Mouse (Mus musculus) heart, embryonic 10.5 days (tissue): ENCODE measurements around the gene Baz2a. TPM values are rescaled to one million over a fixed set of nuclear protein-coding genes. Genes with fewer than 3 reads are reported as not detected.
"Not testable (repeated sequence)": the region's sequence is repeated elsewhere in the genome, so short reads cannot be mapped to it uniquely, and the experiment has no call there.

Source experiments
- DNase-seq: peaks from one replicate; pipeline ENCODE4 v3.0.0-alpha.2; 2017; ENCODE audit warnings: low spot score
- H3K27ac ChIP-seq: fragments of 300-500 bp; sonication (generic); 2 replicates; pipeline ENCODE4 v1.5.1; 2016; ENCODE audit warnings: mild to moderate bottlenecking
- H3K27me3 ChIP-seq: fragments of 300-500 bp; sonication (generic); 2 replicates; pipeline ENCODE4 v1.6.1; 2016; ENCODE audit warnings: mild to moderate bottlenecking; ENCODE audit not compliant: poor library complexity, insufficient read depth, severe bottlenecking
- H3K36me3 ChIP-seq: fragments of 300-500 bp; sonication (generic); 2 replicates; pipeline ENCODE4 v1.6.1; 2016; ENCODE audit warnings: mild to moderate bottlenecking, moderate library complexity
- H3K4me1 ChIP-seq: fragments of 300-500 bp; sonication (generic); 2 replicates; pipeline ENCODE4 v1.6.1; 2016; ENCODE audit warnings: mild to moderate bottlenecking
- H3K4me3 ChIP-seq: fragments of 300-500 bp; sonication (generic); 2 replicates; pipeline ENCODE4 v1.5.1; 2016; ENCODE audit warnings: mild to moderate bottlenecking, moderate library complexity
- H3K9me3 ChIP-seq: fragments of 300-500 bp; sonication (generic); 2 replicates; pipeline ENCODE4 v1.6.1; 2016; ENCODE audit warnings: mild to moderate bottlenecking, moderate library complexity
- WGBS: fragments of 180-500 bp; shearing (Covaris S2); methylation state at CpG from one replicate; pipeline ENCODE4 v1.1.7; 2016; 5-methylcytosine and 5-hydroxymethylcytosine counted together
- polyA plus RNA-seq: library from polyadenylated mRNA; unstranded; fragments of >200 nt; fragmentation: Nextera tagmentation; extraction: Ambion mirVana; gene quantifications from 2 replicates; pipeline ENCODE4 v1.2.1, GENCODE M21; 2016

Gene Baz2a
- polyA plus RNA-seq, 1 experiment from 2014 or later, result 10.1 TPM

DNA sequence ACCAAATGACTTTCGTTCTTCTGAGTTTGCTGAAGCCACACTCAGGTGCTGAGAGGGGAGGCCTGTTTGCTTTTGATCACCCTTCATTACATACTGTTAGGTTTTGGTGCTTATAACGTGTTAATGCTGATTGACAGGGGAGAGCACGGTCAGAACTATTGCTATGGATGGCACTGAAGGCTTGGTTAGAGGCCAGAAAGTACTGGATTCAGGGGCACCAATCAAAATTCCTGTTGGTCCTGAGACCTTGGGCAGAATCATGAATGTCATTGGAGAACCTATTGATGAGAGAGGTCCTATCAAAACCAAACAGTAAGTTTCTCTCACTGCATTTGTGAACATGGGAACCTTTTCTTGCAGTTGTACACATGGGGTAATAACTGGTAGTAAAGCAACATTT lies 7.2 kb upstream of the Baz2a start:
- Histone ChIP-seq H3K27me3 (no peaks in the 10 kb centered on the region), H3K27ac (peak overlapping the region; percentile 100), H3K36me3 (peaks cover 54% of the 10 kb centered on the region), H3K4me3 (peak overlapping the region; percentile 98), H3K4me1 (peaks cover 14% of the 10 kb centered on the region; the same call in 1 of the 2 replicates), H3K9me3 (no peaks in the 10 kb centered on the region)
- under 1% methylated on average over 3 of the region's 3 CpGs for WGBS
- no peak for DNase-seq

DNA sequence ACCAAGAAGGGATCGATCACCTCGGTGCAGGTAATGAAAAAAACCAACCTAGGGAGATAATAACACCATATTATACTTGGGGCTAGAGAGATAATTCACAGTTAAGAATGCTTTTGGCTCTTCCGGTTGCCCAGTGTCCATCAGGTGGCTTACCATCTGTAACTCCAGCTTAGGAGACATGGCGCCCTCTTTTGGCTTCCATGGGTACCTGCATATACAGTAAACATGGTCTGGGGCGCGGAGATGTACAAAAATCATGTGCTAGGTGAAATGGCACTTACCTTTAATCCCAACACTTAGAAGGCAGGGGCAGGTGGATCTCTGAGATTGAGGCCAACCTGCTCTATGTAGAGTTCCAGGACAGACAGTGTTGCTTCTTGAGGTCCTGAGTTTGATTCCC lies 5.0 kb upstream of the Baz2a start:
- peaks cover 27% of the 10 kb centered on the region for H3K4me1 ChIP-seq
- H3K9me3 ChIP-seq, result no peaks in the 10 kb centered on the region
- DNase-seq, result no peak
- H3K27ac ChIP-seq, result no peak overlapping the region
- no peaks in the 10 kb centered on the region for H3K27me3 ChIP-seq
- WGBS, result 79% methylated on average over 6 of the region's 6 CpGs
- peaks cover 66% of the 10 kb centered on the region for H3K36me3 ChIP-seq
- no peak overlapping the region for H3K4me3 ChIP-seq

DNA sequence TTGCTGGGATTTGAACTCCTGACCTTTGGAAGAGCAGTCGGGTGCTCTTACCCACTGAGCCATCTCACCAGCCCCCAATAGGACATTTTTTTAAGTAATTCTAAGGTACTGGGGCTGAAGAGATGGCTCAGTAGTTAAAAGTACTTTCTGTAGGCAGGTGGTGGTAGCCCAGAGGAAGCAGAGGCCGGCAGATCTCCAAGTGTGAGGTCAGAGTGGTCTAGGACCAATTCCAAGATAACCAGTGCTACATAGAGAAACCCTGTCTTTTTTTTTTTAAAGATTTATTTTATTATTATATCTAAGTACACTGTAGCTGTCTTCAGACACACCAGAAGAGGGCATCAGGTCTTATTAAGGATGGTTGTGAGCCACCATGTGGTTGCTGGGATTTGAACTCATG lies 4.2 kb upstream of the Baz2a start:
- WGBS, result 85% methylated on average over 2 of the region's 2 CpGs
- DNase-seq, H3K27me3 ChIP-seq, H3K4me3 ChIP-seq, H3K9me3 ChIP-seq, H3K27ac ChIP-seq: not testable (repeated sequence)
- peaks cover 66% of the 10 kb centered on the region for H3K36me3 ChIP-seq
- peaks cover 31% of the 10 kb centered on the region for H3K4me1 ChIP-seq

DNA sequence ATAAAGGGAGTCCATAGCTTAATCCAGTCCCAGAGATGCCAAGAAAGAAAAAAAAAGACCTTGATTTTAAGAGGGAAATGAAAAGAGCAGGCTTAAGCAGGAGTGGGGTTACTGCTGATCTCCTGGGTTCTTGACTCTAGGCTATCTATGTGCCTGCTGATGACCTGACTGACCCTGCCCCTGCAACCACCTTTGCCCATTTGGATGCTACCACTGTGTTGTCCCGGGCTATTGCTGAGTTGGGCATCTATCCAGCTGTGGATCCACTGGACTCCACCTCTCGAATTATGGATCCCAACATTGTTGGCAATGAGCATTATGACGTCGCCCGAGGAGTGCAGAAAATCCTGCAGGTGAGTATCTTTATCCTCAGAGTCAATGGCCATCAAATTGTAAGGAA lies 3.2 kb upstream of the Baz2a start:
- no peak overlapping the region for H3K4me3 ChIP-seq
- H3K27ac ChIP-seq, result no peak overlapping the region
- no peak for DNase-seq
- peaks cover 66% of the 10 kb centered on the region for H3K36me3 ChIP-seq
- no peaks in the 10 kb centered on the region for H3K27me3 ChIP-seq
- H3K9me3 ChIP-seq, result no peaks in the 10 kb centered on the region
- peaks cover 40% of the 10 kb centered on the region for H3K4me1 ChIP-seq
- WGBS, result 92% methylated on average over 5 of the region's 5 CpGs

DNA sequence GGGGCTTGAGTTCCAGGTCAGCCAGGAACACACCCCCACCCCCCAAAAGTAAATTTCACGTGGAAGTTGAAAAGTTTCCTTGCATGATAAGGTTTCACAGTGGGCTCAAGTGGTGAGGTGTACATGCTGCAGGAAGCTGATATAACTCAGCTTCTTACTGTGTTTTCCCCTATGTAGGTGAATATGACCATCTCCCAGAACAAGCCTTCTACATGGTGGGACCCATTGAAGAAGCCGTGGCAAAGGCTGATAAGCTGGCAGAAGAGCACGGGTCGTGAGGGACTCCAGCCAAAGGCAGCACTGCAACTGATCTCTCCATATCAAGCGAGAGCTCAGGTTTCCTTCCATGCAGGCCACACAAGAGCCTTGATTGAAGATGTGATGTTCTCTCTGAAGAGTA lies 1.5 kb upstream of the Baz2a start:
- no peak overlapping the region for H3K4me3 ChIP-seq
- H3K9me3 ChIP-seq, result no peaks in the 10 kb centered on the region
- H3K4me1 ChIP-seq, result peaks cover 55% of the 10 kb centered on the region
- no peak for DNase-seq
- peaks cover 54% of the 10 kb centered on the region for H3K36me3 ChIP-seq
- 35% methylated on average over 5 of the region's 5 CpGs for WGBS
- no peaks in the 10 kb centered on the region for H3K27me3 ChIP-seq
- no peak overlapping the region for H3K27ac ChIP-seq

DNA sequence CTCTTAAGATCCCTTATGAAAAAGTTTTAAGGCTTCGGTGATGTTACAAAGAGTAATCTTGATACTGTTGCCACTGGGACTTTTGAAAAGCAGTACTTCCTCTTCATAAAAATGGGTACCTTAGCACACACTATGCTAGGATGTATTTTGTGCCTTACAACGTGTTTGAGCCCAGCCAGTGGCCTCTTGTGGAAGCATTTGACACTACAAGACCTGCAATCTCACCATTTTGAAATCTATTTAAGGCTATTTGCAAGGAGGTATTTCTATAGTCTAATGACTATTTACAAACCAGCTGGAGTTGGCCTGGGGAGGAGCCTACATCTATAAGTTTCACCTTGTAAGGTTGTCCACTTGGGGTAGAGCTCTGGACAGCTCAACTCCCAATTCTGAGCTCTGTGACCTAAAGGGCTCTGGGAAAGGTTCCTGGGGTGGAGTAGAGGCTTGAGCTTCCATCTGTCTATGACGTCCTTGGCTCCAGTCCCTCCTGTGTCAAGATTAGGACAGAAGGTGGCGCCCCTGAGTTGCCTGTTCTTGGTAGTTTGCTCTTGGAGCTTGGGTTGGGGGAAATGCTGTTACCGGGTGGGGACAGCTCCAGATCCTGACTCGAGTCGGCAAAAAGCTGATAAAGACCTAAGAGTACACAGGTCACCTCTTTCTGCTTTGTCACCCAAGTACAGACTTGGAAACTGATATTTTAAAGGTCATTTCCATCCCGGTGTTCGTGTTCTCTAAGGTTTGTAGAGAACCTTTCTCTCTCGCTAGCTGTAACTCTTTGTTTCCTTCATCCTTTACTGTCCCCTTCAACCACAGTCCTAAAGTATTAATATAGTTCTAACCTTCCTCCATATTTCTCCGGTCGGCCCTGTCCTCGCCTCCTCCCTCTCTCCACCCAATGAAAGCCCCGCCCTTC lies 470 bp upstream of the Baz2a start:
- Histone ChIP-seq H3K27me3 (no peaks in the 10 kb centered on the region), H3K9me3 (no peaks in the 10 kb centered on the region), H3K27ac (peak overlapping the region; percentile 97), H3K36me3 (peaks cover 44% of the 10 kb centered on the region), H3K4me1 (peaks cover 54% of the 10 kb centered on the region), H3K4me3 (peak overlapping the region; percentile 91)
- 7% methylated on average over 14 of the region's 14 CpGs for WGBS
- peak; percentile 96 for DNase-seq

DNA sequence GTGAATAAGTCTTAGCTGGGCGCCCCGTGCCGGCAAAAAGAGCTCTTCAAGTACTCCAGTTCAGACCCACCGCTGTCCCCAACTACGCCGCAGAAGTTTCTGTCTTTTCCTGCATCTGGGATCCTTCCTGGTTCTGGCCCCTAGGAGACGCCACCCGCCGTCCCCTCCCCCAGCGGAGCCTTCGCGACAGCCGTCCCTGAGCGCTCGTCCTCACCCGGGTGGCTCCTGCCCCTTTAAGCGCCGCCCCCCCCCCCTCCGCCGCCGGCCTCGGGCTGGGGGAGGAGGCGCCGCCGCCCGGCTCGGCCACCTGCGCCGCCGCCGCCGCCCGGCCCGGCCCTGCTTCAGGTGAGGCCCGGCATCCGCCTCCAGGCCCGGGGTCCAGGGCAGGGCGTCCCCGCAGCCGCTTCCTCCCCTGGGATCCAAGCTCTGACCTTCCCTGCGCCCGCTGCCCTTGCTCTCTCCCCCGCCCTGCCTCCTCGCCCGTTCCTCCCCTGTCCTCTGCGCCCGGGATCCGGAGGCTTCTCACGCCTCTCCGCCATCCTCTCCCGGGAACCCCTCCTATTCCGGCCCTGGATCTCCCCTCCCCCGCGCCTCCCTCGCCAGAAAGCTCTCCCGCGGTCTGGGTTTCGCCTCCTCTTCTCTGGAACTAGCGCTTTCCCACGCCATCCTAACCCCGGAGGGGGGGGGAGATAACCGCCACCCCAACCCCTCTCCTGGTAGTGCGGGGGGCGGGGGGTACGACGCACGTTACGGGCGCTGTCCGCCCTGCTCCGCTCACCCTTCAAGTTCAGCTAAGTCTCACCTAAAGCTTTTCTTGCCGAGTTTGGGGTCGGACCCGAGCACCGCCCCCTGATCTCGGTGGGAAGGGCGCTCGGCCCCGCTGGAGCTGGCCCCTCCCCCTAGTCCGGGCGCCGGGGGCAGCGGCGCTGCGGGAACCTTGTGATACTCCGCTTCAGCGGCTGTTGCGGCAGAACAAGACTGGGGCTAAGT lies 1.4 kb downstream of the Baz2a start:
- WGBS, result under 1% methylated on average over 79 of the region's 88 CpGs
- no peaks in the 10 kb centered on the region for H3K27me3 ChIP-seq
- H3K4me1 ChIP-seq, result peaks cover 64% of the 10 kb centered on the region
- peak; percentile 93 for DNase-seq
- H3K36me3 ChIP-seq, result peaks cover 26% of the 10 kb centered on the region
- peak overlapping the region; percentile 91 for H3K4me3 ChIP-seq
- no peaks in the 10 kb centered on the region for H3K9me3 ChIP-seq
- peak overlapping the region; percentile 97 for H3K27ac ChIP-seq

DNA sequence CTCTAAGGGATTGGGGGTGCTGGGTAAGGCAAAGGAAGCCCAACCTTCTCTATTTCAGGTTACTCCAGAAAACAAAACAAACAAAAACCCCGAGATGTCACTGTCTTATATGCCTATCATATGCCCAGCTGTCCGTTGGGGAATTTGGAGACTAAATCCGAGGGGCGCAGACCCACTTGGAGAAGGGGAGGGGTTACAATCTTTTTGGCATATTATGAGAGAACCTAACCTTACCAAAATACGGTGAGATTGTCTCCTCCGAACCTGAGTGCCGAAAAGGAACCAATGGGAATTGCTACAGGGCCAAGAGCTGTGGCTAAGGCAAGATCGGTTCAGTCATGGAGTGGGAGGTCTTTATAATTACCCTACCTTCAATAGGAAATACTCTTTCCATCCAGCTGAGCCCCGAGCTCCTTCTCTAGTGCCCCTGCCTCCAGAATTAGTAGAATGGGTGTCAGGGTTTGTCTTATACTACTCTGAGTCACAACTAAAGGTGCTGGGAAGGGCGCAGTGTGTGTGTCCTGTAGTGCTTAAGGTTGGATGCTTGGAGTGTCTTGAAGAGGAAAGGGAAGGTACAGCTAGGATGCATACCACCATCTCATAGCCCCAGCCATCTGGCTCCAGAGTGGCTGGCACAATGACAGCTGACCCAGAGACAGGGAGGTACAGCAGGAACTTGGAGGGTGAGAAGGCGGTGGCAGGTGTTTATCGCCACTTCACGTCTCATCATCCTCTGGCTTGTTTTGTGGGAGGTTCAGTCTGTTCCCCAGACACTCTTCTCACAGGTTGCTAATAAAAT lies 2.3 kb downstream of the Baz2a start:
- H3K4me3 ChIP-seq, result peak overlapping the region; percentile 91
- H3K27me3 ChIP-seq, result no peaks in the 10 kb centered on the region
- H3K36me3 ChIP-seq, result peaks cover 19% of the 10 kb centered on the region
- H3K9me3 ChIP-seq, result no peaks in the 10 kb centered on the region
- 30% methylated on average over 13 of the region's 13 CpGs for WGBS
- DNase-seq, result no peak
- peak overlapping the region; percentile 97 for H3K27ac ChIP-seq
- peaks cover 73% of the 10 kb centered on the region for H3K4me1 ChIP-seq

DNA sequence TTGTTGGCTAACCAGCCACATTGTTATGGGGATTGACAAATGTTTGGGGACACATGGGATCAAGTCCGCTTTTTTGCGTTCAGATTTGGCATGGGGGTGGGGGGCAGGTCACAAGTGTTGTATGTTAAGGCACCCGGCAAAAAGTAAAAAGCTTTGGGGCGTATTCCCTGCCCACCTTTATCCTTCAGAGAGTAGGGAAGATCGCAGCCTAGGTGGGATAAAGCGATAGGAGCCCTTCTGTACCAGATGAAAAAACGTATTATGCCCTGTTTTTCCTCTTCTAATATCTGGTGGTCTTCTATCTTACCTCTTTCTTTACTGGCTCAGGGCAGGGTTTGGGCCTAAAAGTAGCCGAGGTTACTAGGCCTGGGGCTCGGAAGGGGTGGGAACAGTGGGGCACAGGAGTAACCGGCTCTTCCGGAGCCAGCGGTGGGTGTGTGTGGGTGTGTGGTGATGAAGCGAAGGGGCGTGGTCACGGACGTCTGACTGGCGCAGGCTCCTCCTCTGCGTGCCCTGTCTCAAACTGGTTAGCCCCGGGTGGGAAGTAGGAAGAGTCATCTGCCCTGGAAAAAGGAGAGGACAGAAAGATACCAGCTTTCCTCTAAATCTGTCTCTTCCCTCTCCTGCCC lies 3.1 kb downstream of the Baz2a start:
- WGBS, result 9% methylated on average over 19 of the region's 19 CpGs
- peak; percentile 97 for DNase-seq
- Histone ChIP-seq H3K4me1 (peaks cover 72% of the 10 kb centered on the region), H3K9me3 (no peaks in the 10 kb centered on the region), H3K27ac (peak overlapping the region; percentile 97), H3K36me3 (peaks cover 14% of the 10 kb centered on the region), H3K27me3 (no peaks in the 10 kb centered on the region), H3K4me3 (peak overlapping the region; percentile 91)

DNA sequence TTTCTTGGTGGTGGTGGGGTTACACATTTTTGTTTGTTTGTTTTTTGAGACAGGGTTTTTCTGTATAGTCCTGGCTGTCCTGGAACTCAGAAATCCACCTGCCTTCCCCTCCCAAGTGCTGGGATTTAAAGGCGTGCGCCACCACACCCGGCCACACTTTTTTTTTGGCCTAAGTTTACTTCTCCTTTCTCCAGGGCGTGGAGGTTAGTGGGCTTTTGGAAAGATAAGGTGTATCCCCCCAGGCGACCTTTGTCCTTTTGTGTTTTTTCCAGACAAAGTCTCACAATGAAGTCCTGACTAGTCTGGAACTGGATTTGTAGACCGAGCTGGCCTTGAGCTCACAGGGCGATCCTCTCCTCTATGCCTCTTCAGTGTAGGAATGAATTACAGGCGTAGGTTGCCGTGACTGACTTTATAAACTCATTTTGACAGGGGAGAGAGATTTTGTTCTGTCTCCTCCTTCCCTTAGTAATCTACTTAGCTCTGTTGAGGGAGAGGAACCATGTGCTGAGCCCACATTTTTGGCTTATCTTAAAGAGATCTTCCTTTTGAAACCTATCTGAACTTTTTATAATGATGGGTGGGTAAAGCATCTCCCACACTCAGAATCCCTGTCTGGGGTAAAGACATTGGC lies 3.7 kb downstream of the Baz2a start:
- Histone ChIP-seq H3K4me3 (peak overlapping the region; percentile 91), H3K4me1 (peaks cover 66% of the 10 kb centered on the region), H3K9me3 (no peaks in the 10 kb centered on the region), H3K27me3 (no peaks in the 10 kb centered on the region), H3K27ac (peak overlapping the region; percentile 97), H3K36me3 (peaks cover 8% of the 10 kb centered on the region)
- DNase-seq, result no peak
- 31% methylated on average over 9 of the region's 9 CpGs for WGBS

DNA sequence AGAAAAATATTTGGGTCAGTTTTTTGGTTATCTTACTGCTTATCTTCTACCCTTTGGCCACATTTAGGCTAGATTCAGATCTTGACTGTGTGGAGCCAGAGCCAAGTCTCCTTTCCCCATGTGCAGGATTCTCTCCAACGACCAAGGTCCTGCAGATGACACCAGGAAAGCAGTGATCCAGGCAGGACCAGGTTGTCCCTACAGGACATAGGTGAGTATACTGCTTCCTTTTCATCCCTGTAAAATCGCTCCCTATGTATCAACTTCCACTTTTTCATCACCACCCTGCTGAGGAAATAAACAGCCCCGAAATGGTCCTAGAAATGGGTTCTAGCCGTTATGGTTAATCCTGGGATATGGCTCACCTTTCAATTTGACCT lies 4.9 kb downstream of the Baz2a start:
- H3K27ac ChIP-seq, result peak overlapping the region; percentile 94; the same call in 1 of the 2 replicates
- 0 out of 2 replicates have a peak, but pooled peaks cover 5% of the 10 kb centered on the region for H3K36me3 ChIP-seq
- no peak for DNase-seq
- no peaks in the 10 kb centered on the region for H3K9me3 ChIP-seq
- peaks cover 60% of the 10 kb centered on the region for H3K4me1 ChIP-seq
- H3K27me3 ChIP-seq, result no peaks in the 10 kb centered on the region
- WGBS, result 17% methylated on average over 4 of the region's 4 CpGs
- H3K4me3 ChIP-seq, result peak overlapping the region; percentile 97
